Mouse (Mus musculus): ENCODE results near the gene Wdr45b.

- TF ChIP-seq CTCF (IDR thresholded peaks at IDR 0.05) (no peak), EP300 (IDR thresholded peaks at IDR 0.05) (no peak)
These were observed 76.2 kb downstream of the Wdr45b start for GRCm38 (mm10) chr11:121278011-121278410.

Measured in lung, postnatal 0 days (tissue).